Mouse (Mus musculus): ENCODE results near the gene Azin2. TPM values are rescaled to one million over a fixed set of nuclear protein-coding genes. Genes with fewer than 3 reads are reported as not detected.

Azin2 gene
- polyA plus RNA-seq, 1 experiment from 2014 or later, result 14.6 TPM

- peaks cover 31% of the 10 kb centered on the region for H3K4me1 ChIP-seq (ENCODE audit: control insufficient read depth, insufficient read depth, low read length)
- WGBS, result 76% methylated on average over 14 of the region's 14 CpGs
Observed at GRCm38 (mm10) chr4:128900484-128900883, 61.8 kb downstream of the Azin2 start.

GRCm38 (mm10) chr4:128899332-128899731 is 62.9 kb downstream of the Azin2 start:
- Histone ChIP-seq H3K27ac (replicated peaks; ENCODE audit: low read depth, low read length) (peak overlapping the region; percentile 95), H3K9me3 (replicated peaks; ENCODE audit: control insufficient read depth, low read length) (no peaks in the 10 kb centered on the region), H3K36me3 (replicated peaks; ENCODE audit: control insufficient read depth, insufficient read depth, low read depth, low read length) (no peaks in the 10 kb centered on the region), H3K27me3 (ENCODE audit: control insufficient read depth, insufficient read depth, low read length) (no peaks in the 10 kb centered on the region), H3K9ac (replicated peaks; ENCODE audit: low read length) (peak overlapping the region; percentile 51), H3K4me2 (ENCODE audit: low read depth, low read length) (no peak overlapping the region), H3K4me3 (ENCODE audit: low read depth, low read length) (no peak overlapping the region), H3K4me1 (ENCODE audit: control insufficient read depth, insufficient read depth, low read length) (peaks cover 20% of the 10 kb centered on the region)
- ATAC-seq (replicated peaks; ENCODE audit: insufficient number of reproducible peaks, low FRiP score, low TSS enrichment, low read depth), result peak; percentile 83
- DNase-seq (ENCODE audit: low spot score), result peak; percentile 90
- WGBS, result under 1% methylated on average over 6 of the region's 6 CpGs

More at GRCm38 (mm10) chr4:128900484-128900883, 61.8 kb downstream of the Azin2 start:
- Histone ChIP-seq H3K4me3 (ENCODE audit: low read depth, low read length) (no peak overlapping the region), H3K27ac (replicated peaks; ENCODE audit: low read depth, low read length) (peak overlapping the region; percentile 95; the same call in 1 of the 2 replicates), H3K36me3 (replicated peaks; ENCODE audit: control insufficient read depth, insufficient read depth, low read depth, low read length) (no peaks in the 10 kb centered on the region), H3K4me2 (ENCODE audit: low read depth, low read length) (no peak overlapping the region), H3K9ac (replicated peaks; ENCODE audit: low read length) (no peak overlapping the region), H3K27me3 (ENCODE audit: control insufficient read depth, insufficient read depth, low read length) (no peaks in the 10 kb centered on the region), H3K9me3 (replicated peaks; ENCODE audit: control insufficient read depth, low read length) (no peaks in the 10 kb centered on the region)
- ATAC-seq (replicated peaks; ENCODE audit: insufficient number of reproducible peaks, low FRiP score, low TSS enrichment, low read depth) (no peak), DNase-seq (ENCODE audit: low spot score) (no peak)

GRCm38 (mm10) chr4:128897911-128898421 is 64.3 kb downstream of the Azin2 start:
- Histone ChIP-seq H3K4me3 (ENCODE audit: low read depth, low read length) (no peak overlapping the region), H3K4me1 (ENCODE audit: control insufficient read depth, insufficient read depth, low read length) (peaks cover 13% of the 10 kb centered on the region), H3K27me3 (ENCODE audit: control insufficient read depth, insufficient read depth, low read length) (no peaks in the 10 kb centered on the region), H3K9me3 (replicated peaks; ENCODE audit: control insufficient read depth, low read length) (no peaks in the 10 kb centered on the region), H3K9ac (replicated peaks; ENCODE audit: low read length) (no peak overlapping the region), H3K36me3 (replicated peaks; ENCODE audit: control insufficient read depth, insufficient read depth, low read depth, low read length) (no peaks in the 10 kb centered on the region), H3K4me2 (ENCODE audit: low read depth, low read length) (0 out of 2 replicates have a peak overlapping the region, but pooled peaks have one; percentile 3), H3K27ac (replicated peaks; ENCODE audit: low read depth, low read length) (peak overlapping the region; percentile 95)
- DNase-seq (ENCODE audit: low spot score), result peak; percentile 79
- ATAC-seq (replicated peaks; ENCODE audit: insufficient number of reproducible peaks, low FRiP score, low TSS enrichment, low read depth), result peak; percentile 37
- WGBS, result 5% methylated on average over 7 of the region's 7 CpGs

- no peak overlapping the region for H3K4me2 ChIP-seq (ENCODE audit: low read depth, low read length)
- WGBS, result 90% methylated on average over 10 of the region's 10 CpGs
- ATAC-seq (replicated peaks; ENCODE audit: insufficient number of reproducible peaks, low FRiP score, low TSS enrichment, low read depth), result no peak
- H3K4me1 ChIP-seq (ENCODE audit: control insufficient read depth, insufficient read depth, low read length), result peaks cover 13% of the 10 kb centered on the region
- DNase-seq (ENCODE audit: low spot score), result no peak
- no peak overlapping the region for H3K27ac ChIP-seq (replicated peaks; ENCODE audit: low read depth, low read length)
- no peak overlapping the region for H3K4me3 ChIP-seq (ENCODE audit: low read depth, low read length)
- no peaks in the 10 kb centered on the region for H3K27me3 ChIP-seq (ENCODE audit: control insufficient read depth, insufficient read depth, low read length)
- no peaks in the 10 kb centered on the region for H3K36me3 ChIP-seq (replicated peaks; ENCODE audit: control insufficient read depth, insufficient read depth, low read depth, low read length)
- no peak overlapping the region for H3K9ac ChIP-seq (replicated peaks; ENCODE audit: low read length)
- no peaks in the 10 kb centered on the region for H3K9me3 ChIP-seq (replicated peaks; ENCODE audit: control insufficient read depth, low read length)
Observed at GRCm38 (mm10) chr4:128896667-128897066, 65.6 kb downstream of the Azin2 start.

GRCm38 (mm10) chr4:128895841-128896240 is 66.4 kb downstream of the Azin2 start:
- Histone ChIP-seq H3K4me1 (ENCODE audit: control insufficient read depth, insufficient read depth, low read length) (peaks cover 13% of the 10 kb centered on the region), H3K27me3 (ENCODE audit: control insufficient read depth, insufficient read depth, low read length) (no peaks in the 10 kb centered on the region), H3K9ac (replicated peaks; ENCODE audit: low read length) (no peak overlapping the region), H3K4me2 (ENCODE audit: low read depth, low read length) (no peak overlapping the region), H3K36me3 (replicated peaks; ENCODE audit: control insufficient read depth, insufficient read depth, low read depth, low read length) (no peaks in the 10 kb centered on the region), H3K27ac (replicated peaks; ENCODE audit: low read depth, low read length) (no peak overlapping the region), H3K9me3 (replicated peaks; ENCODE audit: control insufficient read depth, low read length) (no peaks in the 10 kb centered on the region), H3K4me3 (ENCODE audit: low read depth, low read length) (no peak overlapping the region)
- DNase-seq (ENCODE audit: low spot score) (no peak), ATAC-seq (replicated peaks; ENCODE audit: insufficient number of reproducible peaks, low FRiP score, low TSS enrichment, low read depth) (no peak)
- 95% methylated on average over 4 of the region's 4 CpGs for WGBS

GRCm38 (mm10) chr4:128894112-128894511 is 68.1 kb downstream of the Azin2 start:
- Histone ChIP-seq H3K27ac (replicated peaks; ENCODE audit: low read depth, low read length) (no peak overlapping the region), H3K4me3 (ENCODE audit: low read depth, low read length) (no peak overlapping the region), H3K4me2 (ENCODE audit: low read depth, low read length) (no peak overlapping the region), H3K36me3 (replicated peaks; ENCODE audit: control insufficient read depth, insufficient read depth, low read depth, low read length) (no peaks in the 10 kb centered on the region), H3K4me1 (ENCODE audit: control insufficient read depth, insufficient read depth, low read length) (peaks cover 8% of the 10 kb centered on the region), H3K27me3 (ENCODE audit: control insufficient read depth, insufficient read depth, low read length) (no peaks in the 10 kb centered on the region), H3K9me3 (replicated peaks; ENCODE audit: control insufficient read depth, low read length) (no peaks in the 10 kb centered on the region), H3K9ac (replicated peaks; ENCODE audit: low read length) (no peak overlapping the region)
- no peak for DNase-seq (ENCODE audit: low spot score)
- WGBS, result 87% methylated on average over 12 of the region's 12 CpGs
- ATAC-seq (replicated peaks; ENCODE audit: insufficient number of reproducible peaks, low FRiP score, low TSS enrichment, low read depth), result no peak

GRCm38 (mm10) chr4:128892188-128892587 is 70.1 kb downstream of the Azin2 start:
- Histone ChIP-seq H3K27ac (replicated peaks; ENCODE audit: low read depth, low read length) (no peak overlapping the region), H3K27me3 (ENCODE audit: control insufficient read depth, insufficient read depth, low read length) (no peaks in the 10 kb centered on the region), H3K4me1 (ENCODE audit: control insufficient read depth, insufficient read depth, low read length) (no peaks in the 10 kb centered on the region; the same call in 1 of the 2 replicates), H3K4me2 (ENCODE audit: low read depth, low read length) (no peak overlapping the region), H3K9ac (replicated peaks; ENCODE audit: low read length) (no peak overlapping the region), H3K9me3 (replicated peaks; ENCODE audit: control insufficient read depth, low read length) (no peaks in the 10 kb centered on the region), H3K4me3 (ENCODE audit: low read depth, low read length) (no peak overlapping the region), H3K36me3 (replicated peaks; ENCODE audit: control insufficient read depth, insufficient read depth, low read depth, low read length) (no peaks in the 10 kb centered on the region)
- ATAC-seq (replicated peaks; ENCODE audit: insufficient number of reproducible peaks, low FRiP score, low TSS enrichment, low read depth) (no peak), DNase-seq (ENCODE audit: low spot score) (no peak)
- 84% methylated on average over 6 of the region's 6 CpGs for WGBS

GRCm38 (mm10) chr4:128891746-128892145 is 70.5 kb downstream of the Azin2 start:
- Histone ChIP-seq H3K4me1 (ENCODE audit: control insufficient read depth, insufficient read depth, low read length) (no peaks in the 10 kb centered on the region; the same call in 1 of the 2 replicates), H3K4me2 (ENCODE audit: low read depth, low read length) (no peak overlapping the region), H3K4me3 (ENCODE audit: low read depth, low read length) (no peak overlapping the region), H3K36me3 (replicated peaks; ENCODE audit: control insufficient read depth, insufficient read depth, low read depth, low read length) (no peaks in the 10 kb centered on the region), H3K27ac (replicated peaks; ENCODE audit: low read depth, low read length) (no peak overlapping the region), H3K9ac (replicated peaks; ENCODE audit: low read length) (no peak overlapping the region), H3K27me3 (ENCODE audit: control insufficient read depth, insufficient read depth, low read length) (no peaks in the 10 kb centered on the region), H3K9me3 (replicated peaks; ENCODE audit: control insufficient read depth, low read length) (no peaks in the 10 kb centered on the region)
- no peak for ATAC-seq (replicated peaks; ENCODE audit: insufficient number of reproducible peaks, low FRiP score, low TSS enrichment, low read depth)
- no peak for DNase-seq (ENCODE audit: low spot score)
- 82% methylated on average over 6 of the region's 6 CpGs for WGBS

Data from embryonic facial prominence, embryonic 11.5 days (tissue).